Mouse (Mus musculus) layer of hippocampus, adult 9-11 months (tissue): ENCODE results near the gene Shank3.

Source experiments
- DNase-seq: peaks from one replicate; pipeline ENCODE4 v3.0.0; 2022

Gene Shank3

DNA sequence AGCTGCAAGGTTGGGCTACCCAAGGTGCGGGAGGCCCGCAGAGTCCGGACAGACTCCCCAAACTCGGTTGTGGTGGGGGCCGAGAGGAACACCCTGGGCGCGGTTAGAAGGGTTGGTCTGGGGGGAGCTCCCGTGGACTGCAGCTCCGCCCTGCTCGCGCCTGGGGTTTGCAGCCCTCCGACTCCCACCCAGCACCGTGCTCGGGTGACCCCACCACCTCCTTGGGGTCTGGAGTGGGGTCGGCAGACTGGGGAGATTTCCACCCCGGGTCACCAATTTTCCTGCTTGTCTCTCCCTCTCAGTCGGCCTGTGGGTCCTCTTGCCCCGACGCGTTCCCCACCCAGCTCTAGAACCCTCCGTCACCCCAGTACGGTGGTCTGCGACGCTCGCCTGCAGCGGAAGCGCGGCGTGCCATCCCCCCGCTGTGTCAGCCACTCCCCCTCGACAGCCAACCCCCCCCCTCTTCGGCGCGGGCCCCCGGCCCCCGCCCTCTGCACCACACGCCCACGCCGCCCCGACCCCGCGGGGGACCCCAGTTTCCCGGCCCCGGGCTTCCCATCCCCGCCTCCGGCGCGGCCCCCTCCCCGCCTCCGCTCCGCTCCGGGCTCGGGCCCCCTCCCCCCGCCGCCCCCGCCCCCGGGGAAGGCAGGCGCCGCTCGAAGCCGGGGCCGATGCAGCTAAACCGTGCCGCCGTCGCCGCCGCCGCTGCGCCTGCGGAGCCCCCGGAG, at the start of gene Shank3:
Shank3 (plus strand) TSS at position 663 of the 728 bp plus-strand sequence.
- DNase-seq: no peak

DNA sequence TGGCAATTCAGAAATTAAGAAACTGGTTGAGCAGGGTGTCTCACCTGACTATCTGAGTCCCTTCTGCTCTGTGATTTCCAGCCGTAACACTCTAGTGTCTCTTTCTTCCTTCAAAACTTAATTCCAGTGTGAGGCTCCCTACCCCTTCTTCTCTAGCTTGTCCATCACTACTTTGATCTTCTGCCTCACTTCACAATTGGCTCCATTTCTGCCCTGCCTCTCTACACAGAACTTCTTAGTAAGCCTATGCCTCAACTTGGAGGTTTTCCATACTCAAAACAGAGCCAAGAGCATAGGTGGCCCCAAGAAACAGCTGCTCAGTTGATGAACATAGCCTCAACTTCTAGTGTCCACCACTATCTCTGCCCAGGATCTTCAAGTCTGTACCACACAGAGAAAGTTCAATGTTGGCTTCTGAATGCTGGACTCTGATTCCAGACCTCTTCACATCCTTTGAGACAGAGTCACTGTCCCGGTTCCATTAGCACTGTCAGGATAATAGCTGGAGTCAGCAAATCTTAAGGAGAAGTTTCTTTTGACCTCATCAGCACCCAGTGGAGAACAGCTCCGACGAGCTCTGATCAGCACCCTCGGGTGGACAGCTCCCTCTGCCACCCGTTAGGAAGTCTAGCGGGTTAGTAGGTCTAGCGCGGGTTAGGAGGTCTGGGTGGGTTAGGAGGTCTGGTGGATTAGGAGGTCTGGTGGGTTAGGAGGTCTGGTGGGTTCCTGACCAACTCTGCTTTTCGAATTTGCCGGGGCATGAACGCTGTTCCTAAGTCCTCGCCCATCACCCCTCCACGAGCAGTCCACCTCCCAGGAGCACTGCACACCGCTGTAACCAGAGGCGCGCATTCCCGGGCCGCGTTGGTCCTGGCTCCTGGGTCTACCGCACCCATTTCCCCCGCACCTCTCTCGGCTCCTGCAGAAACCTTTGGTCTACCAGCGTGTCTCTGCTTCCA, 46.2 kb upstream of the Shank3 start:
- DNase-seq: no peak

GRCm38 (mm10) chr15:89453865-89454478, 45.5 kb upstream of the Shank3 start, which contains the start of gene Mapk8ip2:
Gene Mapk8ip2 (plus strand): TSS chr15:89453913.
- no peak for DNase-seq

- DNase-seq: no peak
These were observed 44.6 kb upstream of the Shank3 start for GRCm38 (mm10) chr15:89454857-89455256.

DNA sequence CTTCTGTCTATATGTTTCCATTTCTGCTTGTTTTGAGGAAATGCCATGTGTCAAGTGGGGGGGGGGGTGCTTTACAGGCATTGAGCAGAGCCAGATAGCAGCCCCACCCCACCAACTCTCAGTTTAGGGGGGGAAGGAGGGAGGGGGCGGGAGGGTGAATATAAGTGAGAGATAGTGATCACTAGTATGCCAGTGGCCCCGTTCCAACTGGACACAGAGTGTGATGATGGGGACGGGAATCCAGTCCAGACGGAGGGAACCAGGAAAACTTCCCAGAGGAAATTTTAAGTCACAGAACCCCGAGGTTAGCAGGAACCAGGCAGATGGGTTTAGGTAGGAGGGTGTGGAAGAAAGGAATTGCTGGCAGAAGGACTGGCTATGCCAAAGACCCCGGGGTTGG, 43.8 kb upstream of the Shank3 start:
- DNase-seq: no peak

DNA sequence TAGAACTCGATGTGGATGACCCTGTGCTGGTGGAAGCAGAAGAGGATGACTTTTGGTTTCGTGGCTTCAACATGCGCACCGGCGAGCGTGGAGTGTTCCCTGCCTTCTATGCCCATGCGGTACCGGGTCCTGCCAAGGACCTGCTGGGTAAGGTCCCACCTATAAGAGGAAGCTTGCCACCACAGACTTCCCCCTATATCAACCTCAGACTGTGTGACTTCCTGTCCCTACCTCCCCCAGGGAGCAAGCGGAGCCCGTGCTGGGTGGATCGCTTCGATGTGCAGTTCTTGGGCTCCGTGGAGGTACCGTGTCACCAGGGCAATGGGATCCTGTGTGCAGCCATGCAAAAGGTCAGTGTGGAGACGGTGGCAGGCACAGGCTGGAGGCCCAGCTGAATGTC, 40.5 kb upstream of the Shank3 start:
- DNase-seq: no peak

DNA sequence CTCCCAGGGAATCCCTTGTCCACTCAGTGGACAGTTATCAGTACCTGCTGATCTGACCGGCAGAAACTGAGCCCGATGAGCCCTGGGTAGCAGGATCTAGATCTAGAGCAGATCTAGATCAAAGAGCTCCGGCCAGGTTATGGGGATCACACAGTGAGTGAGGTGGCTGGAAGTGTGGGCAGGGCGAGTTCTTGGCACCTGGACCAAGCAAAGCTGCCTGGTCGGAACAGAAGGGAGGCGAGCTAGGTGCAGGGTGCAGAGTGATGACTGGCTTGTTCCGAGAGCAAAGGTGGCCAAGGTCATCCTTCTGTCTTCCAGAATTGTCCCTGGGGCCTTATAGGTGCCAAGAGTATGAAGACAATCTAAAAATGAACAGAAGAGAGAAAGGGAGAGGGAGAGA, 39.6 kb upstream of the Shank3 start:
- peak; percentile 1 for DNase-seq

- peak; percentile 4 for DNase-seq
These were observed 39.1 kb upstream of the Shank3 start for GRCm38 (mm10) chr15:89460298-89460697.

DNA sequence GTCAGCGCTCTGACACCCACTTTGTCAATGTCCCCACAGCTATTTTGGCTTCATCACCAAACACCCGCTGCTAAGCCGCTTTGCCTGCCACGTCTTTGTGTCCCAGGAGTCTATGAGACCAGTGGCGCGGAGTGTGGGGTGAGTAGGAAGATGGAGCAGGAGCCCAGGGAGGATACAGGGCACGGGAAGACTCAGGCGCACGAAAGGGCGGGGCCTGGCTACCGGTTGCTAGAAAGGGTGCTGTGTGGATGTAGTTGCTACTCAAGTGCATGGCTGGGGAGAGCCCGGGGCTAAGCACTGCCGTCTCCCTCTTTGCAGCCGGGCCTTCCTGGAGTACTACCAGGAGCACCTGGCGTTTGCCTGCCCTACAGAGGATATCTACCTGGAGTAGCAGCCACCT, 38.1 kb upstream of the Shank3 start:
- DNase-seq: peak; percentile 1

- no peak for DNase-seq
These were observed 37.2 kb upstream of the Shank3 start for GRCm38 (mm10) chr15:89462176-89462575.

DNA sequence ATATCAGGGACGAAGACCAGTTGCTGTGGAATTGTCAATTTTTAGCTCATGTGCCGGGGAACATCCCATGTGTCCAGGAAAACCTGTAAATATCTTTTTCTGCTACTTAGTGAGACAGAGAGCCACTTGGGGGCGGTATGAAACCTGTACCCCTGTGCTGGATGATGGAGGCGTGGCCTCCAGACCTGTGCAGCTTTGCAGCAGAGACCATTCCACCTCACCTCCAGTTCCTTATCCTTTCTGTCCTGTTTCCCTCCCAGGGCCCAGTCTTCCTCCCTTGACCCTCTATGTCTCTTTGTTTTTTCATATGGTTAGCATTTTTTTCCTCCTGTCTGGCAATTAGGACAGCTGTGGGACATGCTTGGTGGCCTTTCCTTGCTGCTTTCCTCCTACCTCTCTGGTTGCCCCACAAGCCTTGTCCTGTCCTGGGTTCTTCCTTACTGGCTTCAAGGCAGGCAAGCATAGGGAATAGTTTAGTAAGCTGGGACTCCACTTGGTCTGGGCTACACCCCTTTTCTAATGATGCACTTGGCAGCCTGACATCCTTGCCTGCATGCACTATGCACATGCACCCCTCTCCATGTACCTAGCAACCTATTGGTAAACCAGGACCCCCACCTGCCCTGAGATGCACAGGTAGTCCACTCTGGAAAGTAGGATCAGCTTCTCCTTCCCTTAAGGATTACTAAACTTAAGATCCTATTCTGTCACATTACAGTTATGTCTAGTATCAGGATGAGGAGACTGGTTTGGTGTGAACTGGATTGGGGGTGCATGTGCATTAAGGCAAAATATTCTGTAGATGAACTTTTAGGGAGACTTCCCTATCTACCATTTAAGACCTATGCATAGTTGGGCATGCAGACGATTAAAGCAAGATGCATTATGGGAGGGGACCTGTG, 35.8 kb upstream of the Shank3 start:
- no peak for DNase-seq

GRCm38 (mm10) chr15:89465052-89465451, 34.4 kb upstream of the Shank3 start:
- no peak for DNase-seq

- DNase-seq: no peak
These were observed 30.8 kb upstream of the Shank3 start for GRCm38 (mm10) chr15:89468577-89468976.

DNA sequence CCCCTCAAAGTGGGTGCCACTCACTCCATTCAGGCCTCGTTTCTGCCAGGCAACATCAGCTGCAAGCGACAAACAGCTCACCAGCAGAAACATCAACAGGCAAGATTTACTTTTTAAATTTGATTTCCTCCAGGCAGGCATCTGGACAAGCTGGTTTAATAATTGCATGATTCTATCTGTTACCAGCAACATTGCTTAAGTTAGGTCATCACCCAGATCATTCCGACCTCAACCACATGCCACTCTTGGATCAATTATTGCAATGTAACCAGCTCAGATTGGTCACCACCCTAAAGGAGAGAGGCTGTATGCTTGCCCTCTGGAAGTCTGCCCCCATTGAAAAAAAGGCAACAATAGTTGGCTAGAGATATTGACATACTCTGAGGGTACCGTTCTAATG, 27.9 kb upstream of the Shank3 start:
- no peak for DNase-seq

DNA sequence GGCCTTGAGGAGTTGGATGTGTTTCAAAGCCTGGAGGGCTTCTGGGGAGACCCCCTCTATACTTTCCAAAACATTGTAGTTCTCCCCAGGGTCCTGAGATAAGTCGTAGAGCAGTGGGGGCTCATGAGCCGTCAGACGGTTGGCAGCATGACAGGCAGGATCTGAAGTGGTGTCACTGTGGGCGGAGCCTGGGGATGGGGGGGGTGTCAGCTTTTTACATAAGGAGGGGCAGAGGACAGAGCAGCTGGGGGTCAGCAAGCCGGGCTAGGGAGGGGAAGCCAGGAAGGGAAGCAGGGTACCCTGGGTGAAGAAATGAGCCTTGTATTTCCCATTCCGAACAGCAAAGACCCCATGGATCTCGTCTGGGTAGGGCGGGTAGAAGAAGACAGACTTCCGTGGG, 26.1 kb upstream of the Shank3 start:
- no peak for DNase-seq

GRCm38 (mm10) chr15:89473921-89474320, 25.5 kb upstream of the Shank3 start:
- no peak for DNase-seq

GRCm38 (mm10) chr15:89474596-89475292, 24.7 kb upstream of the Shank3 start:
- no peak for DNase-seq

DNA sequence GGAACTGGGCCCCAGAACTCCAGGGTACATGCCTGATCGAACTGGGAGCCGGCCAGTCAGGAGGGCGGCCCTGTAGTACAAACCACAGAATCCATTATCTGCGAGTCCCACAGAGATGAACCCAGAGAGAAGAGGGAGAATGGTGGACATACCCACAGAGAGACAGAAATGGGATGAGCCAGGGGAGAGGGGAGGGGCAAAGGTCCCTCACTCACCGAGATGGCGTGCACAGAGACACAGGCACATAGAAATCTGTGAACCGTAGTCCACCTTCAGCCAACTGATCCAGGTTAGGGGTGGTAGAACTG, 24.2 kb upstream of the Shank3 start:
- DNase-seq: no peak

DNA sequence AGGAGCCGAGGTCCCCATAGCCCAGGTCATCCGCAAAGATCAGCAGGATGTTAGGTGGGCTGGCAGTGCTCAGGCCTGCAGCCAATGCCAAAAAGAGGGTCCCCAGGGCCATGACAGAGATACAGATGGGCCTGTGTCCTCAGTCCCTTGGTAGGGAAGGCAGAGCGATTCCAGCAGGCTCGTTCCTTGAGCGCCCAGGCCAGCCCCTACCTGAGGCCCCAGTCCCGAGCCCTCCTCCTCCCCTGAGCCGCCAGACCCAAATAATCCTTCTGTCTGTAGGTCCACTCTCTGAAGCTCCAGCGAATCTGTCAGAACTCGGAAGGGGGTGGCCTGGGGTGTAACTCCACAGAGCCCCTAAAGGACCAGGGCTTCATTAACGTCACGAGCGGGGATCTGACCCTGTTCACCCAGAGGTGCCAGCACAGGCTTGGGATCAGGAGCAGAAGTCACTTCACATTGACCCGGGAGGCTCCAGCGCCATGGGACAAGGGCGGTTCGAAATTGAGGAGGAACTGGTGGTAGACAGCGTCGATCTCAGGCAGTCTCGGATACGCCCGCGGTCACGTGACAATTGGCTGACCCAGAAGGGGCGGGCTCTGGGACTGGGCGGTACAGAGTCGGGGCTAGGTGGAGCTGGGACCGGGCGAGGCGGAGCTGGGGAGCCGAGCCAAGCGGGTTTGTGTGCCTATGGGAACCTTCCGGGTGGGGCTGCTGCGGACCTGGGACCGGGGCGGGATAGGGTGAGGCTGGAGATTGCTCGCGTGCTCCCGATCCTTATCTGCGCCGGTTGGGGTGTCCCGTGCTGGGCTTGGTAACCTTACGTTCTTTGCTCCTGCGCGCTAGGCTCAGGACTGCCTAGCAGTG, 23.6 kb upstream of the Shank3 start:
- peak; percentile 96 for DNase-seq

DNA sequence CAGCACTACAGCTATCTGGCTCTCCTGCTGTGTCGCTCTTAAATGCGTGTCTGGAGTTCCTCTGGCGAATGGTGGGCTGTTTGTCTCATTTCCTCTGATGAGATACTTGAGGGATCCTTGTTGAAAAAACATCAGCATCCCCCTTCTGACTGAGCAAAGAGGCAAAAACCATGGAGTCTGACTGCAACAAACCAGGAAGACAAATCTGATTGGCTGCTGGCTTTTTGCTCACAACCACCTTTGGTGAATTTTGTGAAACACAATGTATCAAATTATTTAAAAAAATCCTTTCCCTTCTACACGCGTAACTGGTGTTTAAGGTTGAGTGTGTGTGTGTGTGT, 23.0 kb upstream of the Shank3 start:
- DNase-seq: no peak

- DNase-seq: no peak
These were observed 22.3 kb upstream of the Shank3 start, which contains the start of gene Arsa for GRCm38 (mm10) chr15:89477091-89477491. Gene Arsa (minus strand): TSS chr15:89477425.
